Mouse (Mus musculus): ENCODE measurements around the gene Kbtbd12. TPM values are rescaled to one million over a fixed set of nuclear protein-coding genes. Genes with fewer than 3 reads are reported as not detected.

Kbtbd12 gene
- polyA plus RNA-seq (2015; fragmentation: Illumina TruSeq; extraction: RNeasy Lipid Tissue Mini Kit (QIAGEN cat#74804); ENCODE audit: insufficient read depth, low replicate concordance) = 1.9 TPM

GRCm38 (mm10) chr6:88637611-88638301 is at the start of gene Kbtbd12:
TSS of gene Kbtbd12 (minus strand) at chr6:88637950.

DNA sequence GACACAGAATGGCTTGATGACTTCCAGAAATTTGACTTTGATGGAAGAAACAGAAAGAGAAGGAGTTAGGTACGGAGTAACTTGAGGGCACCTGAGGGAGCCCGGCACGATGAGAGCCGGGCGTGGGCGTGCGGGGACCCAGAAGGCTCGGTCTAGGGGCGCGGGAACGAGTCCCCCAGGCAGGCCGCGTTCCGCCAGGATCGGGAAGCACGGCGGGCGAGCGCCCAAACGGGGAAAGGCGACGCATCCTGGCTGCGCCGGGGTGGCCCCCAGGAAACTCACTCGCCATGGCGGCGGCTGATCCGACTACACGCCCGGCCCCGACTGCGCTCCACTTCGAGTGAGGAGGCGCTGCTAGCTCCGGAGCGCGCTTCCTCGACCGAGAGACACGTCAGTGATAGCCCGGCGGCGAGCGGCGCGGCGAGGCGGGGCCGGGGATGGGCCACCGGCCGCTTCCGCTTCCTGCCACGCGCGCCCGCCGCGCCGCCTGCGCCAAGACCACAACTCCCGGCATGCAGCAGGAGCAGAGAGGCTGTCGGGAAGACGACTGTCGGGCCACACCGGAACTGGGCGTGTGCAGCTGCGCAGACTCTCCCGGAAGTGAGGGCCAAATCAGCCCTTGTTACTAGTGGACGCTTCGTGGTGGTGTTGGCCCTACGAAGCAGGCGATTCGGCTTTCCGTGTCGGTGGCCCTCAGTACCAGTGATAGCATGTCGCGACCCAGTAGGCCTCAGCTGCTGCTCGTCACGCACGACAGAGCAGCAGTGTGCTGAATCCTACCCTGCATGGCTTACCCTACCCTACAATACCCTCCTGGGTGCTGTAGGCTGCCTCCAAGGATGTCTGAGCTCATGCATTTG is 119.1 kb downstream of the Kbtbd12 start, which contains the start of gene Sec61a1:
Sec61a1 (minus strand) TSS at position 502 of the 860 bp plus-strand sequence.

Other genes with a start within 250 kb of the Kbtbd12 start
- 18.1 TPM for gene Eefsec, start 191.4 kb downstream of the Kbtbd12 start, polyA plus RNA-seq (2015; fragmentation: Illumina TruSeq; extraction: RNeasy Lipid Tissue Mini Kit (QIAGEN cat#74804); ENCODE audit: insufficient read depth, low replicate concordance)
- gene Ruvbl1, start 172.5 kb downstream of the Kbtbd12 start, polyA plus RNA-seq (2015; fragmentation: Illumina TruSeq; extraction: RNeasy Lipid Tissue Mini Kit (QIAGEN cat#74804); ENCODE audit: insufficient read depth, low replicate concordance) = 37.0 TPM
- 82.5 TPM for gene Sec61a1, start 119.0 kb downstream of the Kbtbd12 start, polyA plus RNA-seq (2015; fragmentation: Illumina TruSeq; extraction: RNeasy Lipid Tissue Mini Kit (QIAGEN cat#74804); ENCODE audit: insufficient read depth, low replicate concordance)
- 12.0 TPM for gene Mgll, start 86.5 kb upstream of the Kbtbd12 start, polyA plus RNA-seq (2015; fragmentation: Illumina TruSeq; extraction: RNeasy Lipid Tissue Mini Kit (QIAGEN cat#74804); ENCODE audit: insufficient read depth, low replicate concordance)
- gene Abtb1, start 204.0 kb upstream of the Kbtbd12 start, polyA plus RNA-seq (2015; fragmentation: Illumina TruSeq; extraction: RNeasy Lipid Tissue Mini Kit (QIAGEN cat#74804); ENCODE audit: insufficient read depth, low replicate concordance) = 15.6 TPM
- gene Podxl2, start 237.1 kb upstream of the Kbtbd12 start, polyA plus RNA-seq (2015; fragmentation: Illumina TruSeq; extraction: RNeasy Lipid Tissue Mini Kit (QIAGEN cat#74804); ENCODE audit: insufficient read depth, low replicate concordance) = 2.0 TPM

Measured in spleen, adult 10 weeks (tissue).